Mouse (Mus musculus) layer of hippocampus, adult 2 months (tissue): ENCODE data around the gene Poglut1. TPM values are rescaled to one million over a fixed set of nuclear protein-coding genes. Genes with fewer than 3 reads are reported as not detected.

ENCODE experiments used
- DNase-seq, 2 experiments: peaks; one replicate each; pipeline ENCODE4 v3.0.0; 2022; ENCODE audit warnings: low spot score in 2 of 2
- H3K27ac ChIP-seq: fragments of 200-600 bp; 2 replicates; pipeline ENCODE4 v1.8.1; 2022
- H3K4me3 ChIP-seq: fragments of 200-600 bp; 2 replicates; pipeline ENCODE4 v1.8.1; 2022; ENCODE audit warnings: mild to moderate bottlenecking
- CTCF ChIP-seq: fragments of 200-600 bp; conservative IDR thresholded peaks from 2 replicates; pipeline ENCODE4 v1.8.1; 2022; ENCODE audit warnings: antibody characterized with exemption, mild to moderate bottlenecking, moderate library complexity
- total RNA-seq, 2 experiments: library from RNA; stranded (reverse); gene quantifications; 2 replicates each; pipeline ENCODE4 v1.2.3; 2021

Poglut1 gene
- total RNA-seq, 2 experiments from 2014 or later, result 49.3 to 52.3 TPM

DNA sequence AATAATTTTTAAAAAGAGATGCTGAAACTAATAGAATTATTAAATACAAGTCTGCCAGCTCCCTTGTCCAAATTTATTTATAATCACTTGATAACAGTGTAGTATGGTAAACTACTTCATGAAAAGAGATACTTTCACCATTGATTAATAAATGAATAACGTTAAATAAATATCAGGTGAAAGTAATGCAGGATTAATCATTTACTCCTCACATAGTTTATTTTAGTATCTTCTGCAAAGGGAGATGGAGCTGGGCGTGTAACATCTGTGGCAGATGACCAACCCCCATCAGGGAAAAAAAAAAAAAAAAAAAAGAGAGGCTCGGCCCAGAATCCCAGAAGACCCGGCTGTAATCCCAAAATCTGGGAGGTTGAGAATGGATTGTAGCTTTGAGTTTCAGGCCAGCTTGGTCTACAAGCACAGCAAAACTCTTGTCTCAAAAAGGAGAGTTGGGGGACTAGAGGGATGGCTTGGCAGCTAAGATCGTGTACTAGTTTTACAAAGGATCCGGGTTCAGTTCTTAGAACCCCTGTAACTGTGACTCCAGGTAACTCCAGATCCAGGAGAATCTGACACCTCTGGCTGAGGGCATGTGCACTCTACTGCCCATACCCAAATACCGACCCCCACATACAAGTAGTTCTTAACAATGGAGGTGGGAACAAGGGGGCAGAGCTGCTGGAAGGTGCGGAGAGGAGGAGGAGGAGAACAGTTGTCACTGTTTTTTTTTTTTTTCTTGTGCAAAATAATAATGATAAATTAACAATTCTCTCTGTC lies 28.7 kb downstream of the Poglut1 start:
- Histone ChIP-seq H3K27ac (peak overlapping the region; percentile 98; the same call in 1 of the 2 replicates), H3K4me3 (peak overlapping the region; percentile 99)
- TF ChIP-seq CTCF, result no peak
- DNase-seq, result no peak

DNA sequence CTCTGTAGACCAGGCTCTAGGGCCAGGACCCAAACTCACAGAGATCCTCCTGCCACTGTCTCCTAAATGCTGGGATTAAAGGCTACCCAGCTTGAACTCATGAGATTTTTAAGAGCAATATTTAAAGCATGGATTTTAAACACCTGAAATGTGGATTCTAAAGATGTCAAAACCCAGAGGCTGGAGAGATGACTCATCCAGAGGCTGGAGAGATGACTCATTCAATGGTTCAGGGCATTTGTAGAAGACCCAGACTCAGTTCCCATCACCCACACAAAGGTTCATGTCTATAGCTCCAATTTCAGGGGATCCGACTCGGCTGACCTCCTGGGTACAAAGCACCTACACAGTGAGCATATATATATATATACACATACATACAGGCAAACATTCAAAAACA lies 30.9 kb downstream of the Poglut1 start:
- no peak for TF ChIP-seq CTCF

DNA sequence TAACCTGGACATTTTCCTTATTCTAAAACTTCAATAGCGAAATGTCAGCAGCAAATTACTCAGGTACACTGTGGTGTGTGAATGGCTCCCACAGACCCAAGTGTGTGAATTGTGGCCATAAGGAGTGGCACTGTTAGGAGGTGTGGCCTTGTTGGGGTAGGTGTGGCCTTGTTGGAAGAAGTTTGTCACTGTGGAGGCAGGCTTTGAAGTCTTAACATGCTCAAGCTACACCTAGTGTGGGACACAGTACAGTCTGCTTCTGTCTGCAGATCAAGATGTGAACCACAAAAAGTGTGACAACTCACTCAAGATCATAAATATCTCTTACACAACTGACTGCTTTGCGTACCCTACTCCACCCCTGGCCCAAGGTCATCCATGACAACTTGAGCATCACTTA lies 39.2 kb downstream of the Poglut1 start:
- DNase-seq, result no peak
- TF ChIP-seq CTCF, result no peak
- H3K27ac ChIP-seq, result no peak overlapping the region
- no peak overlapping the region for H3K4me3 ChIP-seq

More for the DNA sequence above, 30.9 kb downstream of the Poglut1 start:
- Histone ChIP-seq H3K4me3 (no peak overlapping the region), H3K27ac (no peak overlapping the region)
- DNase-seq, result no peak

DNA sequence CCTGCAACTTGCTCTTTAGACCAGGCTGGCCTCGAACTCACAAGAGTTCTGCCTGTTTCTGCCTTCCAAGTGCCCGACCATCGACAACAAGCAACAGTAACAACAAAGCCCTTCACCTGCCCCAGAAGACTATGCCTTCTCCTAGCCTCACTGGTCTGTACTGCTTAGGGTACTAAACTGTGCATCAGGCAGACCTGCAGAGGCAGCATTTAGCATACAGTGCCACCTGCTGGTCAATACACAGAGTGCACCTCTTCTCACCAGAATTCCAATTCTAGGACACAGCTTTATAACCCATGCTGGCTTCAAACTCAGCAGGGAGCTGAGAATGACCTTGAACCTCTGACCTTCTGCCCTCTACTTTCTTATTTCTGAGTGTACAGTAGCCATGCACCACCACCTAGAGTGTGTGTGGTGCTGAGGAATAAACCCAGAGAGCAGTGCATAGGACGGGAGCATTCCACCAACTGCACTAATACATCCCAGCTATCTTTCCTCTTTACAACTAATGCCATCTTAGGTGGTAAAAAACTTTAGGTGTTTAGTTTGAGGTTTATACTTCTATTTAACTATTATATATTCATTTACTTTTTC lies 43.9 kb downstream of the Poglut1 start:
- no peak overlapping the region for H3K27ac ChIP-seq
- TF ChIP-seq CTCF, result peak; percentile 99
- H3K4me3 ChIP-seq, result no peak overlapping the region
- DNase-seq, result peak; percentile 62 to 71

DNA sequence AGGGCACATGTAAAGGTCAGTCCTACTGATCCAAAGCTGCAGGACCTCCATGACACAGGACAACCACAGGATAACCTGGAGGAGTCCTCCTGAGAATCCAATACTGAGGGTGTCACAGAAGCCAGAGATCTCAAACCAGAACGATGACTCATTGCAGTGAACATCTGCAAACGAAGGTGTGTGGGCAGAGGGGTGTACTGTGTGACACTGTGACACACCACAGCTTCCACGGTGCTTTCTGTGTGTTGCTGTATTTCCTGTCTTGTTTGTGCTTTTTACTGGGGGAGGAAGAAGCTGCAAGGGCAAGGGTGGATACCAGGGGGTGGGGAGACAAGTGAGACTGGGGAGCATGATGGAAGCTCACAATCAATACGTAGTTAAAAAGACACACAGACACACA lies 46.5 kb downstream of the Poglut1 start:
- Histone ChIP-seq H3K4me3 (no peak overlapping the region), H3K27ac (no peak overlapping the region)
- DNase-seq, result no peak
- TF ChIP-seq CTCF, result no peak

DNA sequence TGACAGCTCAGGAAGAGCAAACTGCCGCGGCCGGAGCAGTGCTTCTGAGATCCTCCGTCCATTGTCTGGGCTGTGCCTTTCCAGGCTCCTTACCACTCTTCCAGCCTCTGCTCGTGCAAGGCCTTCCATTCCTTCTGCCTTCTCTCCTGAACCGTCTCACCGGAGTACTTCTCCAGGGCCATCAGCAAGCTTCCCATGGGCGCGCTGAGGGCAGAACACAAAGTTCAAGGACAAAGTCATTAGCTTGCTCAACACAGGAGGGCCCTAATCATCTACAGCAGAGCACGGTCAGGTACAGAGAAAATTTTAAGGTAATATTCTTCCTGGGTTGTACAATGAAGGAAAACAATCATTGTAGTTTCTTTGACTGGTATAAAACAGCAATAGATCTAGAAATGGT lies 47.6 kb downstream of the Poglut1 start:
- H3K27ac ChIP-seq, result no peak overlapping the region
- no peak for DNase-seq
- no peak overlapping the region for H3K4me3 ChIP-seq
- no peak for TF ChIP-seq CTCF

DNA sequence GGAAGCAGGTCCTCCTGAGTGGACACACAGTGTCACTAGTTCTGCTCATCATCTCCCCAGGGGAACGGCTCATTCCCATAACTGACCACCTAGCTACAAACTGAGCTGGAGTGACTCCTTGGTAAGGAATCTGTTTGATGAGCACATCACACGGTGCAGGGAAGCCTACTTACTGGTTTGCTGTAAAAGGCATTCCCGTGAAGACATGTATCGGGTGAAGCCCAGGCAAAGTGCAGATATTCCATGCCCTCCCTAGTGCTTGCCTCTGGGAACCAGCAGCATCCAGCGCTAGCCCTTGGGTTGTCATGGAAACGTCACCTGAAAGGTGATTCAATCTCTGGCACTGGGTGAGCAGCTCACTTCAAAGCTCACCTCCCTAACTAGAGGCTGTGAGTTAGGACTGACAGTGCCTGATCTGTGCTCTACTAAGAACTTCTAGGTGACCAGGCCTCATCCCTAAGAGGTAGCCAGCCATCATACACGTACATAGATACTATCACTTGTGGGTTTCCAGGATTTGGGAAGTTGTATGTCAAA lies 53.4 kb downstream of the Poglut1 start:
- TF ChIP-seq CTCF, result no peak
- H3K27ac ChIP-seq, result no peak overlapping the region
- no peak overlapping the region for H3K4me3 ChIP-seq
- DNase-seq, result no peak

DNA sequence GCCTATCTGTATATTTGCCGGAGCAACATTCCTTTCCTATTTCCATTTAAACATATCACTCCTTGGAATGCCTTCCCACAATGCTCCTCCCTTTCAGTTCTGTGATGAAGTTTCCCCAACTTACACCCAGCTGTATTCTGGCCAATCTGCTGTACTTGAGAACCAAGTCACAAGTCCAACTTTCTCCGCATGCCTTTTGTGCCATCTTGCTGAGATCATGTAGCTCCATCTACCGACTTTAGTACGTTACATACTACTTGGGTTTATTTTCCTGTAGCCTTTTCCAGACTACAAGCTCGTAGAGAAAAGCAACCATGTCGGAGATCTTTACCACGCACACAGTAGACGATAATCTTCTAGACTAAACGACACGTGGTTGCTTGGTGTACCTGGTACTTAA lies 56.2 kb downstream of the Poglut1 start:
- DNase-seq, result no peak
- Histone ChIP-seq H3K27ac (no peak overlapping the region), H3K4me3 (no peak overlapping the region)
- peak; percentile 56 for TF ChIP-seq CTCF

DNA sequence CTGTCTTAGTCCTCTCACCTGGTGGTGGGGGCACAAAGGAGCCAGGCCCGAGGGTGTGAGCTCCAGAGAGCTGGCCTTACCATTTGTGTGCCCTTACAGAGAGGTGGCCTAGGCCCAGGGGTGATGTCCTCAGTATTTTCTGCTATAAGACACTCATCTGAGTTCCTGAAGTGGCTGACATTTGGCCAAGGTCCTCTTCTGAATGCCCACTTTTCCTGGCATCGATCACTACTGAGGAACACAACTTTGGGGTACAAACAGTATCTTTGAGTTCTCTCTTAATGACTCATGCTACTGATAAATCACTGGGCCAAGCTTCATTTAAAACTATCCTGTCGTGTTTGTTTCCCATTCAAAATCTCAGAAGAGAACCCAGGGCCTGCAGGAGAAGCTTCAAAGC lies 57.5 kb downstream of the Poglut1 start:
- no peak overlapping the region for H3K27ac ChIP-seq
- TF ChIP-seq CTCF, result no peak
- H3K4me3 ChIP-seq, result no peak overlapping the region
- no peak for DNase-seq

DNA sequence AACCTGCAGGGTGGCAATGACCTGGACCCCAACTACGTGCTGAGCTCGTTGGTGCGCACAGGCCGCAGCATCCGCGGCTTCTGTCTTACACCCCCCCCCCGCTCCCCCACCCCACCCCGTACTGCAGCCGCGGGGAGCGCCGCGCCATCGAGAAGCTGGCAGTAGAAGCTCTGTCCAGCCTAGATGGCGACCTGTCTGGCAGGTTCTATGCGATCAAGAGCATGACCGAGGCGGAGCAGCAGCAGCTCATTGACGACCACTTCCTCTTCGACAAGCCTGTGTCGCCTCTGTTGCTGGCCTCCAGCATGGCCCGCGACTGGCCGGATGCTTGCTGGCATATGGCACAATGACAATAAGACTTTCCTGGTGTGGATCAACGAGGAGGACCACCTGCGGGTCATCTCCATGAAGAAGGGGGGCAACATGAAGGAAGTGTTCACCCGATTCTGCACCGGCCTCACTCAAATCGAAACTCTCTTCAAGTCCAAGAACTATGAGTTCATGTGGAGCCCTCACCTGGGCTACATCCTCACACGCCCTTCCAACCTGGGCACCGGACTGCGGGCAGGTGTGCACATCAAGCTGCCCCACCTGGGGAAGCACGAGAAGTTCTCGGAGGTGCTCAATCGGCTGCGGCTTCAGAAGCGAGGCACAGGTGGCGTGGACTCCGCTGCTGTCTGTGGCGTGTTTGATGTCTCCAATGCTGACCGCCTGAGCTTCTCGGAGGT lies 66.3 kb downstream of the Poglut1 start:
- Histone ChIP-seq H3K4me3 (peak overlapping the region; percentile 20; the same call in 1 of the 2 replicates), H3K27ac (no peak overlapping the region)
- no peak for TF ChIP-seq CTCF
- no peak for DNase-seq

DNA sequence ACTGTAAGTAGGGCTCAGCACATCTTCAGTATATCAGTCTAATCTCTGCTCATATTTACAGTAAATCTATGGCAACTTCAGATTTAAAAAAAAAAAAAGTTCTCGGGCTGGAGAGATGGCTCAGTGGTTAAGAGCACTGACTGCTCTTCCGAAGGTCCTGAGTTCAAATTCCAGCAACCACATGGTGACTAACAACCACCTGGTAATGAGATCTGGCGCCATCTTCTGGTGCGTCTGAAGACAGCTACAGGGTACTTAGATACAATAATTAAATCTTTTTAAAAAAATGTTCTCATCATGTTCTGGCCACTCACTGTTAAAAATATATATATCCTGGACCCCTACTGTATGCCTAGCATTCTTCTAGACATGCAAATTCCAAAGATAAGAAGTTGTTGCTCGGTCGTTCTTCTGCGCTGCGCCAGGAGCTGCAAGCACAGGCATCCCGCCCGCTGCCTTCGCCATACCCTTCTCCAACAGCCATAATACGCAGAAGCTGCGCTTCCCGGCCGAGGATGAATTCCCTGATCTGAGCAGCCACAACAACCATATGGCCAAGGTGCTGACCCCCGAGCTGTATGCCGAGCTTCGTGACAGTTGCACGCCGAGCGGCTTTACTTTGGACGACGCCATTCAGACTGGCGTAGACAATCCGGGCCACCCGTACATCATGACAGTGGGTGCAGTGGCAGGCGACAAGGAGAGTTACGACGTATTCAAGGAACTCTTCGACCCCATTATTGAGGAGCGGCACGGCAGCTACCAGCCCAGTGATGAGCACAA lies 67.1 kb downstream of the Poglut1 start:
- no peak for DNase-seq
- H3K27ac ChIP-seq, result no peak overlapping the region
- peak; percentile 78 for TF ChIP-seq CTCF
- H3K4me3 ChIP-seq, result peak overlapping the region; percentile 20; the same call in 1 of the 2 replicates

DNA sequence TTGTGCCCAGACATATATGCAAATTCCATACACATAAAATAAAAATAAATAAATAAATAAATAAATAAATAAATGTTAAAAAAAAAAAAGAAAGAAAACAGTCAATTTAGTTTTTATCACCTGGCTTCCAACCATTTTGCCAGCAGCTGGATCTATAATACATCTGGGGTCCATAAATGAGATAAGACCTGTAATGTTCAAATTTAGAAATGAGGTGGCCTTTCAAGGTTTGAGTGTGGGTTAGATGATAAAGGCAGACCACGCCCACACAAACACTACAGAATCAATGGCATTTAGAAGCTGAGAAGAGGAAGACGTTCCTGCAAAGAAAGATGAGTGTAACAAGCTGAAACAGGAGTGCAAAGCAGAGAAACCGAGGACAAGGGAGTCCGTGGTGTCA lies 68.7 kb downstream of the Poglut1 start:
- TF ChIP-seq CTCF, result no peak
- DNase-seq, result no peak
- Histone ChIP-seq H3K4me3 (no peak overlapping the region), H3K27ac (no peak overlapping the region)
